Mouse (Mus musculus) embryonic fibroblast, embryonic 13.5 days (primary cell): ENCODE results near the gene Ptx3.

ENCODE experiments used
- CTCF ChIP-seq: IDR thresholded peaks from 2 replicates; pipeline ENCODE4 v1.5.1; 2011; ENCODE audit warnings: mild to moderate bottlenecking, control low read depth, low read length, moderate library complexity, borderline replicate concordance; ENCODE audit not compliant: insufficient read depth
- POLR2A ChIP-seq: IDR thresholded peaks from 2 replicates; pipeline ENCODE4 v1.6.1; 2011; ENCODE audit warnings: low read depth, mild to moderate bottlenecking, control low read depth, low read length, moderate library complexity

GRCm38 (mm10) chr3:66172907-66173306 lies 46.8 kb upstream of the Ptx3 start:
- TF ChIP-seq CTCF (no peak), POLR2A (no peak)
